Mouse (Mus musculus): ENCODE measurements at regions not wholly inside any gene's neighbourhood (a gene's known extent, or its start where the extent isn't known, plus 50 kb on each side); places are given as distances from the start of the nearest gene placed in this dataset.

DNA sequence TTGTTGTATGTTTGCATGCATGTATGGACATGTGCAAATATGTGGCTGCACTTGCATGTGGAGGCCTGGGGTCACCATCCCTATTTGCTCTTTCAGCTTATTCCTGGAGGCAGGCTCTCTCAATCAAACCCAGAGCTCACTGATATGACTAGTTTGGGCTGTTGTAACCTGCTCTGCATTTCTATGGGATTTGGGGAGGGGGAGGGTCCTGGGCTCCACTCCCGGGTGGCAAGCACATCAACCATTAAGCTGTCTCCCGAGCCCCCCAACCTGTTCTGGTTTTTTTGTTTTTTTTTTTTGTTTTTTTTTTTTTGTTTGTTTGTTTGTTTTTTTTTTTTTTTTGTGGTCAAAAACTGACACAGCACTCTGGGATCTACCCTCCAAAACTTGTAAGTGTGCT is 386.5 kb downstream of the Med13l start:
- H3ac ChIP-seq (ENCODE audit: control insufficient read depth, insufficient read length) = no peak overlapping the region
- no peaks in the 10 kb centered on the region for H3K27me3 ChIP-seq (ENCODE audit: control insufficient read depth, insufficient read depth, insufficient read length)
- no peak overlapping the region for H3K4me2 ChIP-seq (ENCODE audit: low read depth)
- TF ChIP-seq TCF3 (IDR thresholded peaks at IDR 0.05; ENCODE audit: insufficient read length, low read depth) = no peak
- no peak for TF ChIP-seq CEBPB (IDR thresholded peaks at IDR 0.05; ENCODE audit: insufficient read depth, poor library complexity, severe bottlenecking)
- TF ChIP-seq MYOG (IDR thresholded peaks at IDR 0.05; ENCODE audit: control insufficient read depth in 1 of 3, insufficient read depth in 1 of 3, insufficient read length in 2 of 3, low read depth in 2 of 3) = no peak
- TF ChIP-seq E2F4 (IDR thresholded peaks at IDR 0.05; ENCODE audit: insufficient read depth) = no peak
- no peak for TF ChIP-seq POLR2A (IDR thresholded peaks at IDR 0.05; ENCODE audit: insufficient read length, low read depth)
- TF ChIP-seq MAX (IDR thresholded peaks at IDR 0.05; ENCODE audit: low read depth) = no peak
- TF ChIP-seq TCF12 (IDR thresholded peaks at IDR 0.05; ENCODE audit: insufficient read depth, poor library complexity, severe bottlenecking) = no peak
- no peak for TF ChIP-seq POLR2AphosphoS2 (IDR thresholded peaks at IDR 0.05; ENCODE audit: insufficient read length, low read depth)
- no peak for TF ChIP-seq REST (IDR thresholded peaks at IDR 0.05; ENCODE audit: insufficient read depth, insufficient read length)
- no peak for TF ChIP-seq USF1 (IDR thresholded peaks at IDR 0.05; ENCODE audit: low read depth)
- no peak for TF ChIP-seq SRF (IDR thresholded peaks at IDR 0.05; ENCODE audit: control insufficient read depth, insufficient read length, low read depth)
- TF ChIP-seq MYOD1 (IDR thresholded peaks at IDR 0.05; ENCODE audit: control insufficient read depth in 1 of 3, insufficient read length in 2 of 3, low read depth in 2 of 3) = no peak
- no peaks in the 10 kb centered on the region for H3K79me2 ChIP-seq (ENCODE audit: control insufficient read depth, insufficient read depth)
- no peaks in the 10 kb centered on the region for H3K36me3 ChIP-seq (ENCODE audit: control insufficient read depth, insufficient read depth)
- H3K4me3 ChIP-seq = no peak overlapping the region

DNA sequence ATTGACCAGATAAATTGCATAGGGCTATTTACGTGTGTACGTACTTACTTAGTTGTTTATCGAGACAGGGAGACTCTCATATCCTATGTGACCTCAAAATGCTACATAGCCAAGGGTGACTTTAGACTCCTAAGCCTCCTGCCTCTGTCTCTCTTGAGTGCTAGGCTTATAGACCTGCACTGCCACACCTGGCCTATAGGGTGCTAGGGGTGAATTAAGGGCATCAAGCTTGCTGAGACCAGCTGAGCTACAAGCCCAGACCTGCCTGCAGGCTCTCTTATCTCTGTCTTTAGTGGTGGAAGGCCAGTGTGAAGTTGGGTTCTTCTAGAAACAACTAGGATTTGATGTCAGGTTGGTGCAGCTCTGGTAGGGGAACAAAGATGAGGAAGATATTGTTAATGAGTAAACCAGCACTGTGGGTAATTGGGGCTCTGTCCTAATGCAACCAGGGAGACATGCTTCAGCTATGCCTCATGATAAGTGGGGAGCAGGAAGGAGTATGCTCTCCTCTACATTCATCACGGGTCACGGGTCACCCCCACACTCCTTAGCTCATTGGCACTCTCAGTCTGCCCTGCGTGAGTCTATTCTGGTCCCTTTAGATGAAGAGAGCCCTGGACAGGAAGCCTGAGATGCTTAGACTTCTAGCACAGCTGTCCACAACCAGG is 387.8 kb downstream of the Med13l start:
- no peak overlapping the region for H3K4me3 ChIP-seq
- H3K27me3 ChIP-seq (ENCODE audit: control insufficient read depth, insufficient read depth, insufficient read length) = no peaks in the 10 kb centered on the region
- no peaks in the 10 kb centered on the region for H3K79me2 ChIP-seq (ENCODE audit: control insufficient read depth, insufficient read depth)
- TF ChIP-seq TCF3 (IDR thresholded peaks at IDR 0.05; ENCODE audit: insufficient read length, low read depth) (no peak), MAX (IDR thresholded peaks at IDR 0.05; ENCODE audit: low read depth) (no peak), MYOD1 (IDR thresholded peaks at IDR 0.05; ENCODE audit: control insufficient read depth in 1 of 3, insufficient read length in 2 of 3, low read depth in 2 of 3) (no peak), MYOG (IDR thresholded peaks at IDR 0.05; ENCODE audit: control insufficient read depth in 1 of 3, insufficient read depth in 1 of 3, insufficient read length in 2 of 3, low read depth in 2 of 3) (no peak), TCF12 (IDR thresholded peaks at IDR 0.05; ENCODE audit: insufficient read depth, poor library complexity, severe bottlenecking) (no peak), POLR2AphosphoS2 (IDR thresholded peaks at IDR 0.05; ENCODE audit: insufficient read length, low read depth) (no peak), SRF (IDR thresholded peaks at IDR 0.05; ENCODE audit: control insufficient read depth, insufficient read length, low read depth) (no peak), REST (IDR thresholded peaks at IDR 0.05; ENCODE audit: insufficient read depth, insufficient read length) (no peak), E2F4 (IDR thresholded peaks at IDR 0.05; ENCODE audit: insufficient read depth) (no peak), USF1 (IDR thresholded peaks at IDR 0.05; ENCODE audit: low read depth) (no peak), POLR2A (IDR thresholded peaks at IDR 0.05; ENCODE audit: insufficient read length, low read depth) (no peak), CEBPB (IDR thresholded peaks at IDR 0.05; ENCODE audit: insufficient read depth, poor library complexity, severe bottlenecking) (no peak)
- no peaks in the 10 kb centered on the region for H3K36me3 ChIP-seq (ENCODE audit: control insufficient read depth, insufficient read depth)
- H3K4me2 ChIP-seq (ENCODE audit: low read depth) = no peak overlapping the region
- no peak overlapping the region for H3ac ChIP-seq (ENCODE audit: control insufficient read depth, insufficient read length)

DNA sequence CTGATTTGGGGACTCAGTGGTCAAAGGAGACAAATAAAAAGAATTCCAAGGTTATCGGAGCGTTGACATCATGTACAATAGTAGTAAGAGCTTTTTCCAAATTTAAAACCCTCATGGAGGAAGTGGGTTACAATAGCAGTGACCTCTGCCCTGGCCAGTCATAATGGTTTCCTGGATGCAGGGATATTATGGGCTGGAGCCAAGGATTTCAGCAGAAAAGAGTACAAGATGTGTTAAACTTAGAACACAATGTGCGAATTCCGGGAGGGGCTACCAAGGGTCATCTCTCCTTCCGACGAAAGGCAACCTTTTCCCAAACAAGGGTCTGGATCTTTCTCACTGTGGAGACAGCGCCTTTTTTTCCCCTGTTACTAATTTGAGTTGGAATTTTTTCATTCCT is 390.6 kb downstream of the Med13l start:
- Histone ChIP-seq H3K4me2 (ENCODE audit: low read depth) (peak overlapping the region; percentile 48), H3K27me3 (ENCODE audit: control insufficient read depth, insufficient read depth, insufficient read length) (no peaks in the 10 kb centered on the region), H3K4me3 (no peak overlapping the region), H3K79me2 (ENCODE audit: control insufficient read depth, insufficient read depth) (no peaks in the 10 kb centered on the region), H3K36me3 (ENCODE audit: control insufficient read depth, insufficient read depth) (no peaks in the 10 kb centered on the region), H3ac (ENCODE audit: control insufficient read depth, insufficient read length) (no peak overlapping the region)
- TF ChIP-seq TCF12 (IDR thresholded peaks at IDR 0.05; ENCODE audit: insufficient read depth, poor library complexity, severe bottlenecking) (no peak), REST (IDR thresholded peaks at IDR 0.05; ENCODE audit: insufficient read depth, insufficient read length) (no peak), MYOG (IDR thresholded peaks at IDR 0.05; ENCODE audit: control insufficient read depth in 1 of 3, insufficient read depth in 1 of 3, insufficient read length in 2 of 3, low read depth in 2 of 3) (no peak), USF1 (IDR thresholded peaks at IDR 0.05; ENCODE audit: low read depth) (no peak), TCF3 (IDR thresholded peaks at IDR 0.05; ENCODE audit: insufficient read length, low read depth) (no peak), SRF (IDR thresholded peaks at IDR 0.05; ENCODE audit: control insufficient read depth, insufficient read length, low read depth) (no peak), MYOD1 (IDR thresholded peaks at IDR 0.05; ENCODE audit: control insufficient read depth in 1 of 3, insufficient read length in 2 of 3, low read depth in 2 of 3) (no peak), POLR2AphosphoS2 (IDR thresholded peaks at IDR 0.05; ENCODE audit: insufficient read length, low read depth) (no peak), POLR2A (IDR thresholded peaks at IDR 0.05; ENCODE audit: insufficient read length, low read depth) (no peak), E2F4 (IDR thresholded peaks at IDR 0.05; ENCODE audit: insufficient read depth) (no peak), CEBPB (IDR thresholded peaks at IDR 0.05; ENCODE audit: insufficient read depth, poor library complexity, severe bottlenecking) (no peak), MAX (IDR thresholded peaks at IDR 0.05; ENCODE audit: low read depth) (no peak)

DNA sequence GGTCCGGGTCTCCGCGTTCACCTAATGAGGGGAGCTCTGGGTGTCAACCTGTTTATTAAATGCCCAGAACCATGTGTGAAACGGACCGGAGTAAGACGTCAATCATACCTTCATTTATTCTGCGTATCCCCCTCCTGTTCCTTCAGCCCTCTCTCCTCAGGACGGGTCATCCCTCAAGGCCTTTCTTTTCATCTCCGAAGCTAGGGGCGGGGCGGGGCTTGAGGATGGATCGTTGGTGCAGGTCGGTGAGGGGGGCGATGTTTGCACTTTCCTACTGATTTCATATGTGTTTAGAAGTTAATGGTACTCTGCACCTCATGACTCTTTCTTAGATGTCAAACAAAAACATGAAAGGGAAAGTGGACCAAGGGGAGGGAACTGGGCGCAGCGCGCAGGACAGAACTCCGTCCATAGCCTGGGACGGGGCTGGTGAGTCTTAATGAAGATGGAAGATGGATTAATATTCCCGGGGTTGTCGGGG is 400.1 kb downstream of the Med13l start:
- Histone ChIP-seq H3K27me3 (ENCODE audit: control insufficient read depth, insufficient read depth, insufficient read length) (no peaks in the 10 kb centered on the region), H3K79me2 (ENCODE audit: control insufficient read depth, insufficient read depth) (no peaks in the 10 kb centered on the region), H3K4me3 (no peak overlapping the region), H3K4me2 (ENCODE audit: low read depth) (no peak overlapping the region), H3ac (ENCODE audit: control insufficient read depth, insufficient read length) (no peak overlapping the region), H3K36me3 (ENCODE audit: control insufficient read depth, insufficient read depth) (no peaks in the 10 kb centered on the region)
- no peak for TF ChIP-seq MYOG (IDR thresholded peaks at IDR 0.05; ENCODE audit: control insufficient read depth in 1 of 3, insufficient read depth in 1 of 3, insufficient read length in 2 of 3, low read depth in 2 of 3)
- TF ChIP-seq TCF12 (IDR thresholded peaks at IDR 0.05; ENCODE audit: insufficient read depth, poor library complexity, severe bottlenecking) = no peak
- no peak for TF ChIP-seq E2F4 (IDR thresholded peaks at IDR 0.05; ENCODE audit: insufficient read depth)
- no peak for TF ChIP-seq TCF3 (IDR thresholded peaks at IDR 0.05; ENCODE audit: insufficient read length, low read depth)
- TF ChIP-seq MYOD1 (IDR thresholded peaks at IDR 0.05; ENCODE audit: control insufficient read depth in 1 of 3, insufficient read length in 2 of 3, low read depth in 2 of 3) = no peak
- TF ChIP-seq POLR2A (IDR thresholded peaks at IDR 0.05; ENCODE audit: insufficient read length, low read depth) = no peak
- TF ChIP-seq POLR2AphosphoS2 (IDR thresholded peaks at IDR 0.05; ENCODE audit: insufficient read length, low read depth) = no peak
- TF ChIP-seq REST (IDR thresholded peaks at IDR 0.05; ENCODE audit: insufficient read depth, insufficient read length) = no peak
- TF ChIP-seq SRF (IDR thresholded peaks at IDR 0.05; ENCODE audit: control insufficient read depth, insufficient read length, low read depth) = no peak
- no peak for TF ChIP-seq CEBPB (IDR thresholded peaks at IDR 0.05; ENCODE audit: insufficient read depth, poor library complexity, severe bottlenecking)
- no peak for TF ChIP-seq MAX (IDR thresholded peaks at IDR 0.05; ENCODE audit: low read depth)
